Mouse (Mus musculus): ENCODE measurements around the gene Arsb. TPM values are rescaled to one million over a fixed set of nuclear protein-coding genes. Genes with fewer than 3 reads are reported as not detected.

The Arsb gene
- polyA plus RNA-seq, 1 experiment from 2014 or later, result 11.9 TPM

GRCm38 (mm10) chr13:93847614-93848013, 76.2 kb downstream of the Arsb start:
- no peak overlapping the region for H3K9ac ChIP-seq
- 54% methylated on average over 4 of the region's 4 CpGs for WGBS
- H3K4me2 ChIP-seq, result no peak overlapping the region
- H3K27me3 ChIP-seq, result no peaks in the 10 kb centered on the region
- H3K4me1 ChIP-seq, result peaks cover 32% of the 10 kb centered on the region
- H3K36me3 ChIP-seq, result no peaks in the 10 kb centered on the region
- H3K9me3 ChIP-seq, result no peaks in the 10 kb centered on the region
- no peak overlapping the region for H3K27ac ChIP-seq
- no peak for ATAC-seq (ENCODE audit: insufficient number of reproducible peaks, insufficient read depth, low FRiP score, low TSS enrichment, low read depth)
- no peak overlapping the region for H3K4me3 ChIP-seq

- Histone ChIP-seq H3K4me3 (no peak overlapping the region), H3K36me3 (no peaks in the 10 kb centered on the region), H3K27me3 (no peaks in the 10 kb centered on the region), H3K27ac (no peak overlapping the region), H3K4me1 (peaks cover 37% of the 10 kb centered on the region), H3K4me2 (no peak overlapping the region), H3K9ac (no peak overlapping the region), H3K9me3 (no peaks in the 10 kb centered on the region)
- WGBS, result 79% methylated on average over 6 of the region's 6 CpGs
- ATAC-seq (ENCODE audit: insufficient number of reproducible peaks, insufficient read depth, low FRiP score, low TSS enrichment, low read depth), result no peak
Observed at GRCm38 (mm10) chr13:93848615-93849014, 77.2 kb downstream of the Arsb start.

DNA sequence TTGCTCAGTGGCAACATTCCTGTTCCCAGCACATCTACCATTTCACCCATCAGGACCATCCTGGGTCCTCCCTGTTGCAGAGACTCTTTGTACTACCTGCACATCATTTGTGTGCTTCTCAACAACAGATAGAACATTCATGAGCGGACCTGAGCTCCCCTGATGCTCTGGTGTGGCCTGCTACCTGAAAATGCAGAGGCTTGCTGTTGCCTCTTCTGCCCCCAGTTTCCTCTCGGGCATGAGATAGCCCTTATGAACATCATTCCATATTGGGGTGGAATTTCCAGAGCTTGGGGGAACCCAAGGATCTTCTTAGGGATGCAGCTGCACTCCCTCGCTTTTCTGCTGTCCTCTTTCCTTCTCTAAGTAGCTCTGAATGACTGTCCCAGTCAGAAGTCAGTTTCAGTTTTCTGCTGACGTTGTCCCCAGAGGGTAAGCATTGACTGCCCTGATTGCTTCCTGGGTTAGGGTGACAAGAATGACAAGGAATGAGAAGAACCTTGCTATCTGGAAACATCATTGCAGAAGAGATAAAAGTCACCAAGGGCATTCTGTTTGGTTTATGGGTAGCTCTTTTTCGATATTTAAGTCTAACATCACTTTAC, 78.4 kb downstream of the Arsb start:
- no peaks in the 10 kb centered on the region for H3K9me3 ChIP-seq
- no peak overlapping the region for H3K4me3 ChIP-seq
- H3K36me3 ChIP-seq, result no peaks in the 10 kb centered on the region
- no peak for ATAC-seq (ENCODE audit: insufficient number of reproducible peaks, insufficient read depth, low FRiP score, low TSS enrichment, low read depth)
- H3K4me2 ChIP-seq, result no peak overlapping the region
- H3K27me3 ChIP-seq, result no peaks in the 10 kb centered on the region
- H3K4me1 ChIP-seq, result peaks cover 33% of the 10 kb centered on the region
- H3K9ac ChIP-seq, result no peak overlapping the region
- no peak overlapping the region for H3K27ac ChIP-seq
- 78% methylated on average over 5 of the region's 5 CpGs for WGBS

GRCm38 (mm10) chr13:93850674-93851073, 79.2 kb downstream of the Arsb start:
- Histone ChIP-seq H3K27me3 (no peaks in the 10 kb centered on the region), H3K4me3 (no peak overlapping the region), H3K36me3 (no peaks in the 10 kb centered on the region), H3K4me1 (peaks cover 34% of the 10 kb centered on the region), H3K9me3 (no peaks in the 10 kb centered on the region), H3K27ac (no peak overlapping the region), H3K4me2 (no peak overlapping the region), H3K9ac (no peak overlapping the region)
- 54% methylated on average over 4 of the region's 4 CpGs for WGBS
- ATAC-seq (ENCODE audit: insufficient number of reproducible peaks, insufficient read depth, low FRiP score, low TSS enrichment, low read depth), result no peak

GRCm38 (mm10) chr13:93852419-93853138, 81.1 kb downstream of the Arsb start:
- ATAC-seq (ENCODE audit: insufficient number of reproducible peaks, insufficient read depth, low FRiP score, low TSS enrichment, low read depth), result no peak
- peaks cover 33% of the 10 kb centered on the region for H3K4me1 ChIP-seq
- no peaks in the 10 kb centered on the region for H3K36me3 ChIP-seq
- WGBS, result 53% methylated on average over 14 of the region's 14 CpGs
- no peak overlapping the region for H3K4me3 ChIP-seq
- H3K27ac ChIP-seq, result 0 out of 2 replicates have a peak overlapping the region, but pooled peaks have one; percentile 11
- H3K27me3 ChIP-seq, result no peaks in the 10 kb centered on the region
- H3K9me3 ChIP-seq, result no peaks in the 10 kb centered on the region
- no peak overlapping the region for H3K9ac ChIP-seq
- no peak overlapping the region for H3K4me2 ChIP-seq

- Histone ChIP-seq H3K9me3 (no peaks in the 10 kb centered on the region), H3K36me3 (no peaks in the 10 kb centered on the region), H3K27me3 (no peaks in the 10 kb centered on the region), H3K4me2 (no peak overlapping the region), H3K4me1 (peaks cover 33% of the 10 kb centered on the region), H3K27ac (no peak overlapping the region), H3K4me3 (no peak overlapping the region), H3K9ac (no peak overlapping the region)
- no peak for ATAC-seq (ENCODE audit: insufficient number of reproducible peaks, insufficient read depth, low FRiP score, low TSS enrichment, low read depth)
- WGBS, result 89% methylated on average over 6 of the region's 6 CpGs
Observed at GRCm38 (mm10) chr13:93853767-93854166, 82.3 kb downstream of the Arsb start.

DNA sequence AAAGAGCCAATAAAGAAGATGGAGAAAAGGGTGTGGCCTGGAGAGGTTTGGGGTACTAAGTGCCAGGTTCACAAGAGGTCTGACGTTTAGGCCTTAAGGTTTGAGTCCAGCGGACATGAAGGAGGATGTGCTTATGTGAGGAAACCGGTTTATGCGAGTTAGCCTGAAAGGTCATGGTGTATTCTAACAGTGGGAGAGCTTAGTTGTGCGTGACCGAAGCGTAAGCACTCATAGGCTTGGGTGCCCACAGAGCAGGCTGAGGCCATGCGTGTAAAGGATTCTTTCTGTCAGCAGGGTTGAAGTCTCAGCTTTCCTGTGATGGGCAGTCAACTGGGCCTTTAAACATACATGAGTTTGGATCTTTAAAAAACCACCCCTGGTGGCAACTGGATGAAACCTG, 82.9 kb downstream of the Arsb start:
- no peak overlapping the region for H3K27ac ChIP-seq
- H3K9me3 ChIP-seq, result no peaks in the 10 kb centered on the region
- 87% methylated on average over 8 of the region's 8 CpGs for WGBS
- no peaks in the 10 kb centered on the region for H3K36me3 ChIP-seq
- no peak overlapping the region for H3K4me3 ChIP-seq
- no peak overlapping the region for H3K9ac ChIP-seq
- H3K4me1 ChIP-seq, result peaks cover 32% of the 10 kb centered on the region
- ATAC-seq (ENCODE audit: insufficient number of reproducible peaks, insufficient read depth, low FRiP score, low TSS enrichment, low read depth), result no peak
- H3K4me2 ChIP-seq, result no peak overlapping the region
- H3K27me3 ChIP-seq, result no peaks in the 10 kb centered on the region

DNA sequence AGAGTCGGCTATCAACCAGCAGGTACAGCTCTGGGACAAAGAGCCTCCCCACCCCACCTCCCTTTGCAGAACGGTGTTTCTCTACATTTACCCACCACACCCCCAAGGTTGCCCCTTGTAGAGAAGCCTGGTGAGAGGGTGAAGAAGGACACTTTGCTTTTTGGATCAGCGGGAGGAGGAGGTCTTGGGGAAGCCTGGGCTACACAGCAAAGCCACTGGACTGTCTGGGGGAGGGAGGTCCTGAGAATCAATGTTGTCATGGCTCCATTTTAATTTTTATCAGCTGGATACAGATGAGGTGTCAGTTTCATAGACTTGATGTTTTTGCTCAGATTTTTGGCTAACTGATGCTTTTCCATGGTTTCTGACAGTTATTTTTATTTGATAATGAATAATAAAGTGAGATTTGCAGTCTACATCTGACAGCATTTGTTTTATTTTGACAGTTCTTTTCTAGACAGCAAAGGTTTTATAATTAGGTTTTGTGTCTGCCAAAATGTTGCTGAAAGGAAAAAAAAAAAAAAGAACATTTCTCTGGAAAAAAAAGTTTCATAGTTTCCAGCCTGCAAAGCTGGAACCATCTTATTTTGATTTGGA, 83.6 kb downstream of the Arsb start:
- WGBS, result 77% methylated on average over 3 of the region's 3 CpGs
- ATAC-seq (ENCODE audit: insufficient number of reproducible peaks, insufficient read depth, low FRiP score, low TSS enrichment, low read depth), result no peak
- H3K27ac ChIP-seq, result no peak overlapping the region

DNA sequence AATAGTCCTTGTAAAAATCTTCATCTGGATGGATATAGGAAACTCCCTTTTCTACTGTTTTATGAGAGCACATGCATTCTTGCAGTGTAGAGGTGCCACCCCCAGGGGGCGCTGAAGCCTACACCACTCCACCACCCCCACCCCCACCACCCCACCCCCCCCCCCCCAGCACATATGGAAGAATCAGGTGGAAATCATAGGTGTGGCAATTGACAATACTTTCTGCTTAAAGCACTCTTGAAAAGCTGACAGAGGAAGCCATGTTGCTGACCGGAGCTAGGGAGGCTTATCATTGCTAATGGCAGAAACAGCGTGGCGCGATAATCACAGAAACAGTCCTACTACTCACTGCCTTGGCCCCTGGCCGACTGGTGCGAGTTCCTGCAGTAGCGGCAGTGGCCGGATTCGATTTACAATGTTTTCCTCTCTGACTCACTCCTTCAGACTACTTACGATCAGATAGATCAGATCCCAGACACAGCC, 84.3 kb downstream of the Arsb start:
- ATAC-seq (ENCODE audit: insufficient number of reproducible peaks, insufficient read depth, low FRiP score, low TSS enrichment, low read depth), result no peak
- Histone ChIP-seq H3K36me3 (no peaks in the 10 kb centered on the region), H3K4me1 (peaks cover 25% of the 10 kb centered on the region), H3K27ac (no peak overlapping the region), H3K27me3 (no peaks in the 10 kb centered on the region), H3K9me3 (no peaks in the 10 kb centered on the region), H3K4me2 (peak overlapping the region; percentile 33), H3K4me3 (no peak overlapping the region), H3K9ac (no peak overlapping the region)
- 30% methylated on average over 11 of the region's 11 CpGs for WGBS

More for the DNA sequence above, 83.6 kb downstream of the Arsb start:
- no peak overlapping the region for H3K4me2 ChIP-seq
- no peaks in the 10 kb centered on the region for H3K27me3 ChIP-seq
- H3K9me3 ChIP-seq, result no peaks in the 10 kb centered on the region
- no peak overlapping the region for H3K4me3 ChIP-seq
- peaks cover 25% of the 10 kb centered on the region for H3K4me1 ChIP-seq
- no peaks in the 10 kb centered on the region for H3K36me3 ChIP-seq
- no peak overlapping the region for H3K9ac ChIP-seq

GRCm38 (mm10) chr13:93861211-93861610, 89.8 kb downstream of the Arsb start:
- H3K9me3 ChIP-seq, result no peaks in the 10 kb centered on the region
- H3K27ac ChIP-seq, result no peak overlapping the region
- WGBS, result 78% methylated on average over 2 of the region's 2 CpGs
- peaks cover 6% of the 10 kb centered on the region; the same call in 1 of the 2 replicates for H3K36me3 ChIP-seq
- H3K4me2 ChIP-seq, result no peak overlapping the region
- peaks cover 8% of the 10 kb centered on the region for H3K4me1 ChIP-seq
- no peak for ATAC-seq (ENCODE audit: insufficient number of reproducible peaks, insufficient read depth, low FRiP score, low TSS enrichment, low read depth)
- H3K27me3 ChIP-seq, result no peaks in the 10 kb centered on the region
- H3K9ac ChIP-seq, result no peak overlapping the region
- no peak overlapping the region for H3K4me3 ChIP-seq

DNA sequence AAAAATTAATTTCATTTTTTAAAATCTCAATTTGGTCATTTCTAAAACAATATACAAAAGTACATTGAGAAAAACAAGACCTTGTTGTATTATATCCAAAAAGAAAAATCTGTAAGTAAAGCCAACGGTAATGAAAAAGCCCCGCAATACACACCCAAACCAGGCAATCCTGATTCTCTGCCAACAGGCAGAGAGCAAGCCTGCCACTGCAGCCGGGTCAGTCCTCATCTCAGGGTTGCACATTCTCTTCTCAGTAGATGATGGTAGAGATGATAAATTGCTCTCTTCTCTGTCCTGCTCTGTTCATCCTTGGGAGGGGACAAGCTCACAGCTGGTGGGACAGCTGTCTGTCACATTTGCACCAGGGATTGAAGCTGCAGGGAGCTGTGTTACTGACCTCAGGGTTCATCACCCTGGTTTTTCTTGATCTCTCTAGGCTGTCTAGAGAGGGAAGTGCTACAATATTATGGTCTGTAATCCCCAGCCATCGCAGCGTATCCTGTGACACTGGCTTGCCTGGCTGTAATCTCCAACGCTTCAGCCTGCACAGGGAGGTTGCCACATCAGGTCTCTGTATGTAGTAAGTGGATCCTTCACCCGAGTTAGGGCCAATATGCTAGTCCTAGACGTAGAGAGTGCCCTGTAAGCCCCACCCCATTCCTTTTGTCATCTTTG, 92.8 kb downstream of the Arsb start:
- 54% methylated on average over 8 of the region's 8 CpGs for WGBS
- no peaks in the 10 kb centered on the region; the same call in 1 of the 2 replicates for H3K9me3 ChIP-seq
- H3K36me3 ChIP-seq, result peaks cover 11% of the 10 kb centered on the region; the same call in 1 of the 2 replicates
- H3K4me1 ChIP-seq, result peaks cover 8% of the 10 kb centered on the region
- no peak for ATAC-seq (ENCODE audit: insufficient number of reproducible peaks, insufficient read depth, low FRiP score, low TSS enrichment, low read depth)
- no peak overlapping the region for H3K4me3 ChIP-seq
- no peak overlapping the region for H3K27ac ChIP-seq
- no peak overlapping the region for H3K9ac ChIP-seq
- H3K4me2 ChIP-seq, result no peak overlapping the region
- H3K27me3 ChIP-seq, result no peaks in the 10 kb centered on the region
